Mouse (Mus musculus): ENCODE measurements around the gene Gzmg. TPM values are rescaled to one million over a fixed set of nuclear protein-coding genes. Genes with fewer than 3 reads are reported as not detected.
"Not testable (repeated sequence)": the region's sequence is repeated elsewhere in the genome, so short reads cannot be mapped to it uniquely, and the experiment has no call there.

Gzmg gene
- polyA plus RNA-seq, 1 experiment from 2014 or later: not detected

- Histone ChIP-seq H3K36me3 (ENCODE audit: control insufficient read depth, insufficient read depth, low read length) (no peaks in the 10 kb centered on the region), H3K9me3 (ENCODE audit: control insufficient read depth, low read length) (no peaks in the 10 kb centered on the region), H3K4me3 (ENCODE audit: low read depth, low read length) (no peak overlapping the region), H3K27me3 (replicated peaks; ENCODE audit: control insufficient read depth, insufficient read depth, low read length) (no peaks in the 10 kb centered on the region), H3K27ac (replicated peaks; ENCODE audit: low read depth, low read length) (no peak overlapping the region), H3K9ac (ENCODE audit: low read depth, low read length) (no peak overlapping the region), H3K4me1 (ENCODE audit: control insufficient read depth, insufficient read depth, low read length) (no peaks in the 10 kb centered on the region), H3K4me2 (ENCODE audit: low read depth, low read length) (no peak overlapping the region)
- DNase-seq (ENCODE audit: low spot score) (no peak), ATAC-seq (ENCODE audit: low read depth) (no peak)
- WGBS: 87% methylated on average over 5 of the region's 5 CpGs
Observed at GRCm38 (mm10) chr14:56172744-56173143, 13.4 kb upstream of the Gzmg start.

- Histone ChIP-seq H3K4me1 (ENCODE audit: control insufficient read depth, insufficient read depth, low read length) (no peaks in the 10 kb centered on the region), H3K4me2 (ENCODE audit: low read depth, low read length) (no peak overlapping the region), H3K27ac (replicated peaks; ENCODE audit: low read depth, low read length) (no peak overlapping the region), H3K9ac (ENCODE audit: low read depth, low read length) (no peak overlapping the region), H3K4me3 (ENCODE audit: low read depth, low read length) (no peak overlapping the region), H3K36me3 (ENCODE audit: control insufficient read depth, insufficient read depth, low read length) (no peaks in the 10 kb centered on the region), H3K9me3 (ENCODE audit: control insufficient read depth, low read length) (no peaks in the 10 kb centered on the region), H3K27me3 (replicated peaks; ENCODE audit: control insufficient read depth, insufficient read depth, low read length) (no peaks in the 10 kb centered on the region)
- DNase-seq (ENCODE audit: low spot score) (no peak), ATAC-seq (ENCODE audit: low read depth) (no peak)
- 75% methylated on average over 6 of the region's 6 CpGs for WGBS
Observed at GRCm38 (mm10) chr14:56168009-56168408, 8.6 kb upstream of the Gzmg start.

- no peaks in the 10 kb centered on the region for H3K27me3 ChIP-seq (replicated peaks; ENCODE audit: control insufficient read depth, insufficient read depth, low read length)
- no peaks in the 10 kb centered on the region for H3K4me1 ChIP-seq (ENCODE audit: control insufficient read depth, insufficient read depth, low read length)
- H3K27ac ChIP-seq (replicated peaks; ENCODE audit: low read depth, low read length): no peak overlapping the region
- no peak for ATAC-seq (ENCODE audit: low read depth)
- no peak for DNase-seq (ENCODE audit: low spot score)
- H3K9me3 ChIP-seq (ENCODE audit: control insufficient read depth, low read length): no peaks in the 10 kb centered on the region
- H3K4me2 ChIP-seq (ENCODE audit: low read depth, low read length): no peak overlapping the region
- H3K9ac ChIP-seq (ENCODE audit: low read depth, low read length): no peak overlapping the region
- no peaks in the 10 kb centered on the region for H3K36me3 ChIP-seq (ENCODE audit: control insufficient read depth, insufficient read depth, low read length)
- WGBS: 90% methylated on average over 2 of the region's 2 CpGs
- no peak overlapping the region for H3K4me3 ChIP-seq (ENCODE audit: low read depth, low read length)
Observed at GRCm38 (mm10) chr14:56162109-56162508, 2.7 kb upstream of the Gzmg start.

- no peak for DNase-seq (ENCODE audit: low spot score)
- no peak overlapping the region for H3K9ac ChIP-seq (ENCODE audit: low read depth, low read length)
- H3K4me1 ChIP-seq (ENCODE audit: control insufficient read depth, insufficient read depth, low read length): no peaks in the 10 kb centered on the region
Observed at GRCm38 (mm10) chr14:56155340-56155739, 4.0 kb downstream of the Gzmg start.

GRCm38 (mm10) chr14:56133675-56134074 is 25.7 kb downstream of the Gzmg start:
- H3K9ac ChIP-seq (ENCODE audit: low read depth, low read length); H3K4me2 ChIP-seq (ENCODE audit: low read depth, low read length); H3K36me3 ChIP-seq (ENCODE audit: control insufficient read depth, insufficient read depth, low read length); ATAC-seq (ENCODE audit: low read depth); H3K27me3 ChIP-seq (replicated peaks; ENCODE audit: control insufficient read depth, insufficient read depth, low read length); DNase-seq (ENCODE audit: low spot score); H3K4me1 ChIP-seq (ENCODE audit: control insufficient read depth, insufficient read depth, low read length); H3K27ac ChIP-seq (replicated peaks; ENCODE audit: low read depth, low read length); H3K4me3 ChIP-seq (ENCODE audit: low read depth, low read length); H3K9me3 ChIP-seq (ENCODE audit: control insufficient read depth, low read length): not testable (repeated sequence)
- 81% methylated on average over 1 of the region's 1 CpGs for WGBS

More at GRCm38 (mm10) chr14:56155340-56155739, 4.0 kb downstream of the Gzmg start:
- no peak overlapping the region for H3K27ac ChIP-seq (replicated peaks; ENCODE audit: low read depth, low read length)
- no peaks in the 10 kb centered on the region for H3K9me3 ChIP-seq (ENCODE audit: control insufficient read depth, low read length)
- ATAC-seq (ENCODE audit: low read depth): no peak
- no peak overlapping the region for H3K4me2 ChIP-seq (ENCODE audit: low read depth, low read length)
- H3K4me3 ChIP-seq (ENCODE audit: low read depth, low read length): no peak overlapping the region
- H3K27me3 ChIP-seq (replicated peaks; ENCODE audit: control insufficient read depth, insufficient read depth, low read length): no peaks in the 10 kb centered on the region
- no peaks in the 10 kb centered on the region for H3K36me3 ChIP-seq (ENCODE audit: control insufficient read depth, insufficient read depth, low read length)
- WGBS: 66% methylated on average over 2 of the region's 2 CpGs

GRCm38 (mm10) chr14:56132508-56132907 is 26.9 kb downstream of the Gzmg start, which contains the start of gene Gzmd:
Gene Gzmd (minus strand): TSS chr14:56132608.
- H3K4me3 ChIP-seq (ENCODE audit: low read depth, low read length); H3K27ac ChIP-seq (replicated peaks; ENCODE audit: low read depth, low read length); DNase-seq (ENCODE audit: low spot score); H3K9me3 ChIP-seq (ENCODE audit: control insufficient read depth, low read length); H3K4me2 ChIP-seq (ENCODE audit: low read depth, low read length); ATAC-seq (ENCODE audit: low read depth); H3K36me3 ChIP-seq (ENCODE audit: control insufficient read depth, insufficient read depth, low read length); H3K27me3 ChIP-seq (replicated peaks; ENCODE audit: control insufficient read depth, insufficient read depth, low read length); H3K9ac ChIP-seq (ENCODE audit: low read depth, low read length); H3K4me1 ChIP-seq (ENCODE audit: control insufficient read depth, insufficient read depth, low read length): not testable (repeated sequence)
- WGBS: 75% methylated on average over 2 of the region's 2 CpGs

- no peaks in the 10 kb centered on the region for H3K9me3 ChIP-seq (ENCODE audit: control insufficient read depth, low read length)
- no peaks in the 10 kb centered on the region for H3K36me3 ChIP-seq (ENCODE audit: control insufficient read depth, insufficient read depth, low read length)
- no peak overlapping the region for H3K4me2 ChIP-seq (ENCODE audit: low read depth, low read length)
- 56% methylated on average over 3 of the region's 3 CpGs for WGBS
- no peak overlapping the region for H3K27ac ChIP-seq (replicated peaks; ENCODE audit: low read depth, low read length)
- ATAC-seq (ENCODE audit: low read depth) (no peak), DNase-seq (ENCODE audit: low spot score) (no peak)
- H3K4me1 ChIP-seq (ENCODE audit: control insufficient read depth, insufficient read depth, low read length): no peaks in the 10 kb centered on the region
- H3K4me3 ChIP-seq (ENCODE audit: low read depth, low read length): no peak overlapping the region
- H3K9ac ChIP-seq (ENCODE audit: low read depth, low read length): no peak overlapping the region
- H3K27me3 ChIP-seq (replicated peaks; ENCODE audit: control insufficient read depth, insufficient read depth, low read length): no peaks in the 10 kb centered on the region
Observed at GRCm38 (mm10) chr14:56128341-56128740, 31.0 kb downstream of the Gzmg start.

GRCm38 (mm10) chr14:56123516-56123915 is 35.9 kb downstream of the Gzmg start:
- no peaks in the 10 kb centered on the region for H3K27me3 ChIP-seq (replicated peaks; ENCODE audit: control insufficient read depth, insufficient read depth, low read length)

GRCm38 (mm10) chr14:56120525-56120924 is 38.9 kb downstream of the Gzmg start, which contains the start of gene Gzme:
Gene Gzme (minus strand): TSS chr14:56120625.
- H3K4me3 ChIP-seq (ENCODE audit: low read depth, low read length): no peak within 1 kb of the TSS
- H3K27ac ChIP-seq (replicated peaks; ENCODE audit: low read depth, low read length): no peak within 1 kb of the TSS
- ATAC-seq (ENCODE audit: low read depth): no peak
- no peaks in the 10 kb centered on the region for H3K4me1 ChIP-seq (ENCODE audit: control insufficient read depth, insufficient read depth, low read length)
- no peaks in the 10 kb centered on the region for H3K9me3 ChIP-seq (ENCODE audit: control insufficient read depth, low read length)
- no peak for DNase-seq (ENCODE audit: low spot score)
- no peak within 1 kb of the TSS for H3K9ac ChIP-seq (ENCODE audit: low read depth, low read length)
- H3K27me3 ChIP-seq (replicated peaks; ENCODE audit: control insufficient read depth, insufficient read depth, low read length): no peaks in the 10 kb centered on the region
- no peaks in the 10 kb centered on the region for H3K36me3 ChIP-seq (ENCODE audit: control insufficient read depth, insufficient read depth, low read length)
- no peak within 1 kb of the TSS for H3K4me2 ChIP-seq (ENCODE audit: low read depth, low read length)

More at GRCm38 (mm10) chr14:56123516-56123915, 35.9 kb downstream of the Gzmg start:
- no peaks in the 10 kb centered on the region for H3K4me1 ChIP-seq (ENCODE audit: control insufficient read depth, insufficient read depth, low read length)
- H3K4me2 ChIP-seq (ENCODE audit: low read depth, low read length): no peak overlapping the region
- no peaks in the 10 kb centered on the region for H3K36me3 ChIP-seq (ENCODE audit: control insufficient read depth, insufficient read depth, low read length)
- H3K9ac ChIP-seq (ENCODE audit: low read depth, low read length): no peak overlapping the region
- 84% methylated on average over 3 of the region's 3 CpGs for WGBS
- H3K9me3 ChIP-seq (ENCODE audit: control insufficient read depth, low read length): no peaks in the 10 kb centered on the region
- no peak for DNase-seq (ENCODE audit: low spot score)
- H3K27ac ChIP-seq (replicated peaks; ENCODE audit: low read depth, low read length): no peak overlapping the region
- no peak overlapping the region for H3K4me3 ChIP-seq (ENCODE audit: low read depth, low read length)
- no peak for ATAC-seq (ENCODE audit: low read depth)
